Mouse (Mus musculus) hindbrain, embryonic 12.5 days (tissue): Measurements from ENCODE around the gene Tbx4. TPM values are rescaled to one million over a fixed set of nuclear protein-coding genes. Genes with fewer than 3 reads are reported as not detected.
A peak's percentile ranks its signal among the peaks of the same experiment; 100 is the strongest.

ENCODE experiments used
- ATAC-seq: fragments of 200-750 bp; cut with Nextera tagmentation; 2 replicates; pipeline ENCODE4 v1.8.0; 2017; ENCODE audit warnings: moderate TSS enrichment; ENCODE audit not compliant: low FRiP score
- H3K27ac ChIP-seq: fragments of 300-500 bp; sonication (generic); 2 replicates; pipeline ENCODE4 v1.5.1; 2016; ENCODE audit warnings: mild to moderate bottlenecking
- H3K27me3 ChIP-seq: fragments of 300-500 bp; sonication (generic); 2 replicates; pipeline ENCODE4 v1.6.1; 2016; ENCODE audit warnings: mild to moderate bottlenecking
- H3K36me3 ChIP-seq: fragments of 300-500 bp; sonication (generic); 2 replicates; pipeline ENCODE4 v1.6.1; 2016; ENCODE audit warnings: mild to moderate bottlenecking
- H3K4me1 ChIP-seq: fragments of 300-500 bp; sonication (generic); 2 replicates; pipeline ENCODE4 v1.6.1; 2016
- H3K4me2 ChIP-seq: fragments of 300-500 bp; sonication (generic); replicated peaks from 2 replicates; pipeline ENCODE4 v1.6.1; 2016; ENCODE audit warnings: mild to moderate bottlenecking
- H3K4me3 ChIP-seq: fragments of 300-500 bp; sonication (generic); 2 replicates; pipeline ENCODE4 v1.5.1; 2016; ENCODE audit warnings: mild to moderate bottlenecking
- H3K9ac ChIP-seq: fragments of 300-500 bp; sonication (generic); 2 replicates; pipeline ENCODE4 v1.6.1; 2016; ENCODE audit warnings: mild to moderate bottlenecking, moderate library complexity
- H3K9me3 ChIP-seq: fragments of 300-500 bp; sonication (generic); replicated peaks from 2 replicates; pipeline ENCODE4 v1.6.1; 2016; ENCODE audit warnings: mild to moderate bottlenecking
- WGBS: fragments of 180-500 bp; shearing (Covaris S2); methylation state at CpG from one replicate; pipeline ENCODE4 v1.1.7; 2016; 5-methylcytosine and 5-hydroxymethylcytosine counted together
- polyA plus RNA-seq: library from polyadenylated mRNA; unstranded; fragments of >200 nt; fragmentation: Nextera tagmentation; extraction: Ambion mirVana; gene quantifications from 2 replicates; pipeline ENCODE4 v1.2.1, GENCODE M21; 2016

Gene Tbx4
- polyA plus RNA-seq, 1 experiment from 2014 or later, result 0.57 TPM

DNA sequence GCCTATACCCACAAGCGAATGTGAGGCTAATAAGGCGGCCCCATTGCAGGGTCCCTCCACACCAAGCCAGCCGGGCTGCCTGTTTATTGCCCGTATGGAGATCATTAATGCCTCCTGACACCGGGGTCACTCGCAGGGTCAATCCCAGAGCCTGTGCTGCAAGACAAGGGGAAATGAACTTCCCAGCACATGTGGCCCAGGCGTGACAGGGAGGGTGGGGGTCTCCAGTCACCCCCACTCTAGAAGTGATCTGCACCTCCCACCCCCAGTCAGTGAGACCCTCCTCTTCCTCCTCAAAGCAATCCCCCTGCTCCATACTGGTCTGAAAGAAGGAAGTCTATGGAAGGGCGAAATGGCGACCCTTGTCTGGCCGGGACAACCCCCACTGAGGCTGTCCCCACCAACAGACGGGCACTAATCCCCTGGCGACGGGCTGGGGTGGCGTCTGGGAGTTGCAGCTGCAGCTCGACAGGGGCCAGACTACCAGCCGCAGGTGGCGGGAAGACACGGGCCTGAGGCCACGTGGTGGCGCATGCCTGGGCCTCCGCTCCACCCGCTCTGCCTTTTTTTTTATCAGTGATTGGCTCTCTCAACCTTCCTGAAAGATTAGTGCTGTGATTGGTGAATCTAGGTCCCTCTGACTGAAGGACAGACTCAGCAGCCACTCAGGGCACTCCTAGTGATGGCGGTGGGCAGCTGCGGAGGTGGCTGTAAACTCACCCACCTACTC, 10.0 kb upstream of the Tbx4 start:
- no peak for ATAC-seq
- Histone ChIP-seq H3K4me2 (no peak overlapping the region), H3K9ac (no peak overlapping the region), H3K9me3 (no peaks in the 10 kb centered on the region), H3K36me3 (no peaks in the 10 kb centered on the region), H3K4me1 (no peaks in the 10 kb centered on the region), H3K27me3 (peaks cover 10% of the 10 kb centered on the region), H3K27ac (no peak overlapping the region), H3K4me3 (no peak overlapping the region)
- 60% methylated on average over 24 of the region's 24 CpGs for WGBS

DNA sequence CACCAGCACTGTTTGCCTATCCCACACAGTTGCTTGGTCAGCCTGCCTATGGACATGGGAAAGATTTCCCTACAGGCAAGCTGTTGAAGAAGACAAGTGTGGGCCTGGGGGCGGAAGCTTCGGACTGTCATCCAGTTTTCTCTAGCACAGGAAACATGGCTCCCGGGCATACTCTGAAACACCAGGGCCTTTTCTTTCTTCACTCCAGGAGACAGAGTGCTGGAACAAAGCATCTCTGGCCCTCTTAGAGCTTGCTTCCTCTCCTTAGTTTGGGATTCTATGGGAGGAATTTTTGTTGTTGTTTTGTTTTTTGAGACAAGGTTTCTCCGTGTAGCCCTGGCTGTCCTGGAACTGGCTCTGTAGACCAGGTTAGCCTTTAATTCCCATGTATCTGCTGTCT, 1.7 kb upstream of the Tbx4 start:
- 0 out of 2 replicates have a peak, but pooled peaks cover 8% of the 10 kb centered on the region for H3K4me1 ChIP-seq
- H3K4me2 ChIP-seq, result no peak overlapping the region
- no peaks in the 10 kb centered on the region for H3K36me3 ChIP-seq
- WGBS, result 39% methylated on average over 4 of the region's 4 CpGs
- no peaks in the 10 kb centered on the region for H3K9me3 ChIP-seq
- no peak overlapping the region for H3K27ac ChIP-seq
- peaks cover 70% of the 10 kb centered on the region for H3K27me3 ChIP-seq
- H3K4me3 ChIP-seq, result no peak overlapping the region
- H3K9ac ChIP-seq, result no peak overlapping the region
- no peak for ATAC-seq

DNA sequence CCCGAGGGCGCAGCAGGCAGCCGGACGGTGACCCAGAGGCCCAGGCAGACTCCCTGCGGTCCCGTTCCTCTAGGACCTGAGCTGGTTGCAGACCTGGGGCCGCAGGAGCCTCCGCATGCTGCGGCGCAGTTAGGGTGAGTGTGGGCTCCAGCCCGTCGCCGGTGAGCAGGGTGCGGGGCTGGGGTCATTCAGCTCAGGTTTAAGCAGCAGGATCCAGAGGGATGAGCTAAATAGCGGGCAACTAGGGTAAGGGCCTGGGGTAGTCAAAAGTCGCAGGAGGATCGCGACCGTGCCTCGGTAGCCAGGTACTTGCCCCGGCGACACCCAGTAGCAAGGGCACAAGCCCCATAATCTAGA, 185 bp downstream of the Tbx4 start:
- Histone ChIP-seq H3K4me2 (0 out of 2 replicates have a peak overlapping the region, but pooled peaks have one; percentile 22), H3K9ac (no peak overlapping the region), H3K4me1 (peaks cover 15% of the 10 kb centered on the region), H3K4me3 (no peak overlapping the region), H3K9me3 (no peaks in the 10 kb centered on the region), H3K27ac (no peak overlapping the region), H3K36me3 (no peaks in the 10 kb centered on the region), H3K27me3 (peaks cover 77% of the 10 kb centered on the region)
- WGBS, result 3% methylated on average over 20 of the region's 22 CpGs
- ATAC-seq, result no peak

DNA sequence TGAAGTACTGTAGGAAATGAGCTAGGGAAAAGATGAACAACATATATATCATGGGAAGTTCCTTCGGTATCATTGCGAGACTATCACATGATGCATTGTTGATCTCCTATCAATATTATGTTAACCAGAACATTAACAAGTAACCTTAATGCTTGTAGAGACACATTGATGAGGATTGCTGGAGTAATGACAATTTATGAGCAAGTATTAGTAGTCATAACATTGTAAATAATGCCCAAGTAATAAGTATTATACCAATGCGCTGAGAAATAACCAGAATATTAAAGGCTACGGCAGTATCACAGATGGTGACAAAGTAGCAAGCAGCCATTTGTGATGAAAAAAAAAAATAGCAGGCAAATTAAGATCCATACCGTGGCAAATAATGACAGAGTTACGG, 1.1 kb downstream of the Tbx4 start:
- Histone ChIP-seq H3K4me2 (no peak overlapping the region), H3K9me3 (no peaks in the 10 kb centered on the region), H3K27me3 (peaks cover 82% of the 10 kb centered on the region), H3K9ac (no peak overlapping the region), H3K4me1 (peaks cover 15% of the 10 kb centered on the region), H3K4me3 (no peak overlapping the region), H3K27ac (no peak overlapping the region), H3K36me3 (no peaks in the 10 kb centered on the region)
- WGBS, result 20% methylated on average over 6 of the region's 6 CpGs
- ATAC-seq, result no peak

DNA sequence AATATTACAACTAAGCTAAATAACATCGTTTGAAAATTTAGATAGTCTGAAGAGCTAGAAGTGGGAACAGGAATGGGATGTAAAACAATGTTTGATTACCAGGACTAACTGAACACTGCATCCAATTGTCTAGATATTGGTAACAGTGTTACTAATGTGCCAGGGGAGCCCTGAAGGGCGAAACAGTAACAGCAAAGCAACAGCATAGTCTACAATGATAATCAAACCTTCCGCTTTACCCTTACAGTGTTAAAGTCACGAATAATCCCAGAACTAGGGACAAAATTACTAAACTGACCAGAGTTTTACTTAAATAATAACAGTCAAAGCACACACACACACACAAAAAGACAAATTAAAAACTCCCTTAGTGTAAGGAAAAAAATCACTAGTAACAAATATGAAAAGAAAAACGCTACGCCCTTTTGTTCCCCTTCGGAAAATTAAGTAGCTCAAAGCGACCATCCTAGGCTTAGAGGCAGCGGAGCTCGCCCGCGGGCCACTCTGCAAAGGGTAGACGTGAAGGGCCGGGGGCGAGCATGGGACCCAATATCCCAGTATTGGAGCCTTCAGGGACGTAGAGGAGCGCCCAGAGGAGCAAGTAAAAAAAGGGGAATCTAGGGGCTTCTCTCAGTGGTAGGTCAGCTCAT, 1.7 kb downstream of the Tbx4 start:
- peaks cover 85% of the 10 kb centered on the region for H3K27me3 ChIP-seq
- no peak overlapping the region for H3K27ac ChIP-seq
- H3K9me3 ChIP-seq, result no peaks in the 10 kb centered on the region
- no peaks in the 10 kb centered on the region for H3K36me3 ChIP-seq
- H3K4me3 ChIP-seq, result no peak overlapping the region
- ATAC-seq, result no peak
- 0 out of 2 replicates have a peak overlapping the region, but pooled peaks have one; percentile 8 for H3K4me2 ChIP-seq
- peaks cover 15% of the 10 kb centered on the region for H3K4me1 ChIP-seq
- H3K9ac ChIP-seq, result no peak overlapping the region
- 2% methylated on average over 17 of the region's 17 CpGs for WGBS

DNA sequence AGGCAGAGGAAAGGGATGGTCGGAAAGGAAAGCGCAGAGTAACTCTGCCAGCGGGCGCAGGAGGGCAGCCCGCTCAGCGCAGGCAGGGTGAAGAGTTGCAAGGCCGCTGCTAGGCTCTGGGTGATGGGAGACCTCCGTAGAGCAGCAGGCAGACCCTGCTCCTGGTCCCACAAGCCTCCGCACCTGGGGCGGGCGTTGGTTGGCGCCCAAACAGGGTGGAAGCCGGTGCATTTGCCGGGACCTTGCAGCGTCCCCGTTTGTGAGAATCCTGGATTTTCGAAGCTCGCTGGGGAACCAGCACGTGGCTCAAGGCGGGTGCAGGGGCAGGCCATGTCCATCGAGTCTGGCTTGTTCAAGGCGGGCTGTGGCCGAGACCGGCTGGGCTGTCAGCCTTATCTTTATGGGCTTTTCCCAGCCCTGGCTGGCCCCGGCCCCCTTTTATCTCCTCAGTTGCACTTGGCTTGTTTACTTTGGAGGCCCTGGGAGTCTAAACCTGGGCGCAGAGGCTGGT, 2.3 kb downstream of the Tbx4 start:
- Histone ChIP-seq H3K27ac (no peak overlapping the region), H3K27me3 (peaks cover 85% of the 10 kb centered on the region), H3K9ac (no peak overlapping the region), H3K4me1 (peaks cover 15% of the 10 kb centered on the region), H3K36me3 (no peaks in the 10 kb centered on the region), H3K4me2 (peak overlapping the region; percentile 8; the same call in 1 of the 2 replicates), H3K4me3 (no peak overlapping the region), H3K9me3 (no peaks in the 10 kb centered on the region)
- ATAC-seq, result no peak
- WGBS, result under 1% methylated on average over 26 of the region's 26 CpGs

DNA sequence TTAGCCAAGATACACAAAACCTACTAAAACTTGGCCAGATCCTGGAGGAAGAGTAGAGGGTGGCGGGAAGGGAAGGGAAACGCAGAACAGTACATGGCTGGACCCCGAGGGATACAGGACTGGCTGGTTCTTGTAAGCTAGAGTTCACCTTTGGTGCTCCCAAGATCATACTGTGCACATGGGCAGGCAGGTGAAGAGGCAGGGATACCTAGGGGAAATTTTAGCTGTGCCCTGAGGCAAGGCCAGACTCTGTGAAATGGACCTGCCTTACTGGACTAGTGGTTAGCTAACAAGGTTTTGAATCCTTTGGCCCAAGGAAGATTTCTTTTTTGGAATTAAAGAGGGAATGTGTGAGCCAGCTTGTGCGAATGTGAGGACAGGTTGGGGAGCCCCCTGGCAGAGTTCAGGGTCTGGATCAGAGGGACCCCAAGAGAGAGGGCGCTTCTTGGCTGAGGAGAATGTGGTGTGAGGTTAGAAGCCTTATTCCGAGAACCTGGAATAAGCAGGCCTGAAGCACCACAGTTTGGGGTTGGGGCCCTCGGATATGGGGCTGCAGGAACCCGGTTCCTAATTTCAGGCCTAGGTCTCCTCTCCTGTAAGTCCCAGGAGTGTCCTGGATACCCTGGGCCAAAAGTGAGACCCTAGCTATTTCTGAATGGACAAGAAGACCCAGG, 3.0 kb downstream of the Tbx4 start:
- H3K4me3 ChIP-seq, result no peak overlapping the region
- H3K36me3 ChIP-seq, result no peaks in the 10 kb centered on the region
- H3K27me3 ChIP-seq, result peaks cover 87% of the 10 kb centered on the region
- WGBS, result 13% methylated on average over 8 of the region's 8 CpGs
- H3K4me2 ChIP-seq, result no peak overlapping the region
- H3K27ac ChIP-seq, result no peak overlapping the region
- H3K4me1 ChIP-seq, result peaks cover 15% of the 10 kb centered on the region
- no peak overlapping the region for H3K9ac ChIP-seq
- H3K9me3 ChIP-seq, result no peaks in the 10 kb centered on the region
- no peak for ATAC-seq

DNA sequence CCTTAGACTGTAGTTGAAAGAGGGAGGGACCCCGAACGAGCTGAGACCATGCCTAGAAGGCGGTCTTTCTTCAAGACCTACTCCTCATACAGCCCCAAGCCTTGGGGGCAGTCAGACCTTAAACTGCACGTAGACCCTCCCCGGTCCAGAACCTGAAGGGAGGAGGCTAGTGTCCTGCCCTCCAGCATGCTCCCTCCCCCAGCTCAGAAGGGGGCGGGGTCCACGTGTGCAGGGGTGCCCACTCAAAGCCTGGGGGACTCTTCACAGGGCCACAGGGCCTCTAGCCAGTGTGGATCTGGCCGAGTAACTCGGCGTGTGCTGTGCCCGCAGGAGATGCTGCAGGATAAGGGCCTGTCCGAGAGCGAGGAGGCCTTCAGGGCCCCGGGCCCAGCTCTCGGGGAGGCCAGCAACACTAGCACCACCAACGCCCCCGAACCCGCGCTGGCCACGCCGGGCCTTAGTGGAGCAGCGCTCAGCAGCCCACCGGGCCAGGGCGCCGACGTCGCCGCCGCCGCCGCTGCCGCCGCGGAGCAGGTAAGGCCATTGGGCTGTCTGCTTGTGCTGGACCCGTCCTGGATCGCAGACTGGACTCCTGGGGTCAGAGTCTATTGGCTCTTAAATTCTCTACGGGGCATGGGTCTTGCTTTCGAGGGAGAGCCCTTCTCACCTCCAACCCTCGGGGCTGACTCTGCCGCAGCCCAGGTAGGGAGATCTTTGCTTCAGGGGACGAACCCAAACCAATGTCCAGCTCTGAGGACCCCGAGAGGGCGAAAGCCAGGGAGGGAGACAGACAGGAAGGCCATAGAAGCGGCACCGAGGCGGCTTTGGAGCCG, 3.7 kb downstream of the Tbx4 start:
- H3K36me3 ChIP-seq, result no peaks in the 10 kb centered on the region
- no peak overlapping the region for H3K27ac ChIP-seq
- no peak overlapping the region for H3K9ac ChIP-seq
- no peaks in the 10 kb centered on the region for H3K9me3 ChIP-seq
- peaks cover 87% of the 10 kb centered on the region for H3K27me3 ChIP-seq
- H3K4me2 ChIP-seq, result no peak overlapping the region
- ATAC-seq, result no peak
- 2% methylated on average over 47 of the region's 47 CpGs for WGBS
- H3K4me1 ChIP-seq, result peaks cover 19% of the 10 kb centered on the region
- no peak overlapping the region for H3K4me3 ChIP-seq

DNA sequence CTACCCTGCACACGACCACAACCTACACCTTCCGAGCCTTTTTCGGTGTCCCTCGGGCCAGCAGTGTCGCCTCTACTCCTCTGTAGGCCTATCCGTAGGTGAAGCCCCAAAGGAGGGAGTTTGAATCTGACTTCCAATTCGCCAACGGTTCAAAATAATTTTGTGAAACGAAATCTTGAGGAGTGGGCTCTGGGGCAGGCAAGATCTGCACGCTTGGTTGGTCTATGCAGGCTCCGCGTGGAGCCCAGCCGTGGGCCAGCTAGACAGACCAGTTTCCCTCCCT, 4.3 kb downstream of the Tbx4 start:
- Histone ChIP-seq H3K4me2 (no peak overlapping the region), H3K4me3 (no peak overlapping the region), H3K9ac (no peak overlapping the region), H3K27ac (no peak overlapping the region), H3K36me3 (no peaks in the 10 kb centered on the region), H3K27me3 (peaks cover 87% of the 10 kb centered on the region), H3K4me1 (peaks cover 23% of the 10 kb centered on the region), H3K9me3 (no peaks in the 10 kb centered on the region)
- under 1% methylated on average over 13 of the region's 13 CpGs for WGBS
- ATAC-seq, result no peak

DNA sequence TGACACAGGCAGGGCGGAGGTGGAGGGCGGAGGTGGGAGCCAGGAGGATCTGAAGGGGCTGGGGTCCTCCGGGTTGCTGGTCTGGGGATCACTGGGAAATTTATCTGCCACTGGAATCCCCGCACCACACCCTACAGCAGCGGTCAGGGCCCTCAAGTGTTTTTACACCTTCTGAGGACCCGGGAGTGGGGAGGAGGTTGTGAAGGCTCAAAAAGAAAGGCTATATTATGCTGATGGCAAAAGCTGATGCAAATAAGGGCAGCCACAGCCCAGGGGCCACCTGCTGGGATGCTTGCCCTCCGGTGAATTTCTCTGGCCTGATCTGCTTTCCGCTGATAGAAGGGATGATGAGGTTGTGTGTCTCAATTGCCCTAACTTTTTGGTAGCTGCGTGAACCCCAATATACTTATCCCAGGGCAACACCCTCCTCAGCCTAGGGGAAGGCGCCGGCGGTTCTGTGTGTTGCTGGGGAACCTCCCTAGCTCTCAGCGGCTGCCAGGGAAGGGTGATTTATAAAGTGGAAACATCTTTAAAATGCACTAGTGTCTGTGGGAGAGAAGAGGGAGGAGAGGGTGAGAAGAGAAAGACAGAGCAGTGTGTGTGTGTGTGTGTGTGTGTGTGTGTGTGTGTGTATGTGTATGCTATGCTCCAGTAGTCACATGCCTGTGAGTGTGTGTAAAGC, 4.9 kb downstream of the Tbx4 start:
- Histone ChIP-seq H3K4me1 (peaks cover 23% of the 10 kb centered on the region), H3K27me3 (peaks cover 87% of the 10 kb centered on the region), H3K36me3 (no peaks in the 10 kb centered on the region), H3K9ac (no peak overlapping the region), H3K27ac (no peak overlapping the region), H3K9me3 (no peaks in the 10 kb centered on the region), H3K4me3 (no peak overlapping the region), H3K4me2 (no peak overlapping the region)
- WGBS, result 0% methylated on average over 13 of the region's 13 CpGs
- no peak for ATAC-seq

DNA sequence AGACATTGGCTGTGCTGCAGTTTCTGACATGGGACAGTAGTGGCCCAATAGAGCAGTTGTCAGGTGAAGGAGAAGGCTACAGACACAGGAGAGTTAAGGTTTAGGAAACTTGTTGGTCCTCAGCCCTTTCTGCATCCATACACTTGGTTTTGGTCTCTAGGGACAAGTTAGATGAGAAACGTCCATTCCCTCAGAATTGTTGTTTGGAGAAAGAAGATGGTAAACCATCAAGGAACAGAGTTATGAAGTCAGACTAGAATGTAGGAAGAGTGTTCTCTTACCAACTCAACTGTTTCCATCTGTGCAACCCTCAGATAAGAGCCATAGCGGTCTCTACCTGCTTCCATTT, 5.4 kb downstream of the Tbx4 start:
- WGBS, result 6% methylated on average over 2 of the region's 2 CpGs
- no peaks in the 10 kb centered on the region for H3K9me3 ChIP-seq
- no peak overlapping the region for H3K4me2 ChIP-seq
- no peak overlapping the region for H3K4me3 ChIP-seq
- H3K4me1 ChIP-seq, result peaks cover 20% of the 10 kb centered on the region
- peaks cover 87% of the 10 kb centered on the region for H3K27me3 ChIP-seq
- ATAC-seq, result no peak
- no peak overlapping the region for H3K27ac ChIP-seq
- H3K36me3 ChIP-seq, result no peaks in the 10 kb centered on the region
- H3K9ac ChIP-seq, result no peak overlapping the region

DNA sequence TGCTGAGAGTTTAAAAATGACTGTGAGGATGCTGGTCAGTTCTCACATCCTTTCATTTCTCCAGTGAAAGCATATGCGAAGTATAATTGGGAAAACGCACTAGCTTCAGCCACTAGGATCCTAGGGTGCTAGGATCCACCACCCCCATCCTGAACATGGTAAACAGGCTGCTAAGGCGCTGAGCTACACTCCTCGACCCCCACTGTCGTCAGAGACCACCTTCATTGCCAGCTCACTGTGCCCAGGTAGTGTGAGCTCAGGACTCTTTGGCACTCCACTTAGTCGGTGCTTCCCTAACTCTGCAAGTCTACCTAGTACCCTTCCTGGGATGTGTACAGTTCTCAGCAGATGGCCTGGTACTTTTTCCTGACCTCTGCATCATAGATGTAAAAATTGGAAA, 6.5 kb downstream of the Tbx4 start:
- ATAC-seq, result no peak
- Histone ChIP-seq H3K4me2 (no peak overlapping the region), H3K4me1 (peaks cover 20% of the 10 kb centered on the region), H3K27me3 (peaks cover 97% of the 10 kb centered on the region), H3K27ac (no peak overlapping the region), H3K4me3 (no peak overlapping the region), H3K9me3 (no peaks in the 10 kb centered on the region), H3K36me3 (no peaks in the 10 kb centered on the region), H3K9ac (no peak overlapping the region)
- 4% methylated on average over 6 of the region's 6 CpGs for WGBS
